Mouse (Mus musculus) midbrain, embryonic 16.5 days (tissue): ENCODE data around the gene Olfr1297. TPM values are rescaled to one million over a fixed set of nuclear protein-coding genes. Genes with fewer than 3 reads are reported as not detected.

Experiments used
- ATAC-seq: fragments of 200-750 bp; cut with Nextera tagmentation; 2 replicates; pipeline ENCODE4 v1.8.0; 2017; ENCODE audit warnings: moderate TSS enrichment
- H3K27ac ChIP-seq: fragments of 300-500 bp; sonication (generic); 2 replicates; pipeline ENCODE4 v1.5.1; 2014; ENCODE audit warnings: mild to moderate bottlenecking, low read length, mixed read lengths
- H3K27me3 ChIP-seq: fragments of 300-500 bp; sonication (generic); 2 replicates; pipeline ENCODE4 v1.6.1; 2014; ENCODE audit warnings: low read depth, low read length, mixed read lengths; ENCODE audit not compliant: control insufficient read depth, insufficient read depth
- H3K36me3 ChIP-seq: fragments of 300-500 bp; sonication (generic); 2 replicates; pipeline ENCODE4 v1.6.1; 2014; ENCODE audit warnings: mild to moderate bottlenecking, low read length, moderate library complexity, mixed read lengths; ENCODE audit not compliant: control insufficient read depth, insufficient read depth
- H3K4me1 ChIP-seq: fragments of 300-500 bp; sonication (generic); 2 replicates; pipeline ENCODE4 v1.6.1; 2014; ENCODE audit warnings: mild to moderate bottlenecking, low read length, mixed read lengths; ENCODE audit not compliant: control insufficient read depth, insufficient read depth
- H3K4me2 ChIP-seq: fragments of 300-500 bp; sonication (generic); 2 replicates; pipeline ENCODE4 v1.6.1; 2014; ENCODE audit warnings: mild to moderate bottlenecking, low read length, mixed read lengths
- H3K4me3 ChIP-seq: fragments of 300-500 bp; sonication (generic); 2 replicates; pipeline ENCODE4 v1.5.1; 2014; ENCODE audit warnings: low read depth, mild to moderate bottlenecking, low read length, moderate library complexity, mixed read lengths
- H3K9ac ChIP-seq: fragments of 300-500 bp; sonication (generic); 2 replicates; pipeline ENCODE4 v1.6.1; 2014; ENCODE audit warnings: low read depth, low read length, mixed read lengths
- H3K9me3 ChIP-seq: fragments of 300-500 bp; sonication (generic); replicated peaks from 2 replicates; pipeline ENCODE4 v1.6.1; 2014; ENCODE audit warnings: mild to moderate bottlenecking, low read length, mixed read lengths; ENCODE audit not compliant: control insufficient read depth, poor library complexity, severe bottlenecking
- WGBS: fragments of 180-500 bp; shearing (Covaris S2); extraction: QIAGEN DNeasy Blood & Tissue Kit; methylation state at CpG from one replicate; pipeline ENCODE4 v1.1.7; 2014; 5-methylcytosine and 5-hydroxymethylcytosine counted together
- polyA plus RNA-seq: library from polyadenylated mRNA; unstranded; fragments of >200 nt; fragmentation: Nextera tagmentation; extraction: Ambion mirVana; gene quantifications from 2 replicates; pipeline ENCODE4 v1.2.1, GENCODE M21; 2015

Olfr1297 gene
- not detected in 2 replicates for polyA plus RNA-seq

DNA sequence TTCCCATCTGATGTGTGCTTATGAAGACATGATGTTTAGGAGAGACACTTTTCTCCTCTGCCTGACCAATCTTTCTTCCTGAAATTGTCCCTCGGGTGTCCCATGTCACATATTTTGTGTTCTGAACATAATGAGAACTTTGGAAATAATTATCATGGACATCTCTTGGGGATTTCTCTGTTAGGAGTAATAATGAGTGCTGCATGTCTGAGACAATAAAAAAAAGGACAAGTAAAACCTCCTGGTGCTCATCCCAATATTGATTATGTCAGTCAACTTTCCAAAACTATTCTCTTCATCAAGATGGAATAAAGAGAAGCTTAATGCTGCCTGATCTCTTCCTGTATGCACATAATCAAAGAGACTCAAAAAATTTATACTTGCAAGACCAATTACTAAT is at the start of gene Olfr1297:
Gene Olfr1297 (minus strand): TSS at position 101 of the 400 bp plus-strand sequence.
- H3K9me3 ChIP-seq, result no peaks in the 10 kb centered on the region
- ATAC-seq, result no peak
- WGBS, result 83% methylated on average over 1 of the region's 1 CpGs
- H3K4me2 ChIP-seq, result no peak within 1 kb of the TSS
- H3K27me3 ChIP-seq, result no peaks in the 10 kb centered on the region
- H3K27ac ChIP-seq, result no peak within 1 kb of the TSS
- no peaks in the 10 kb centered on the region for H3K36me3 ChIP-seq
- H3K4me3 ChIP-seq, result no peak within 1 kb of the TSS
- H3K4me1 ChIP-seq, result no peaks in the 10 kb centered on the region
- H3K9ac ChIP-seq, result no peak within 1 kb of the TSS

DNA sequence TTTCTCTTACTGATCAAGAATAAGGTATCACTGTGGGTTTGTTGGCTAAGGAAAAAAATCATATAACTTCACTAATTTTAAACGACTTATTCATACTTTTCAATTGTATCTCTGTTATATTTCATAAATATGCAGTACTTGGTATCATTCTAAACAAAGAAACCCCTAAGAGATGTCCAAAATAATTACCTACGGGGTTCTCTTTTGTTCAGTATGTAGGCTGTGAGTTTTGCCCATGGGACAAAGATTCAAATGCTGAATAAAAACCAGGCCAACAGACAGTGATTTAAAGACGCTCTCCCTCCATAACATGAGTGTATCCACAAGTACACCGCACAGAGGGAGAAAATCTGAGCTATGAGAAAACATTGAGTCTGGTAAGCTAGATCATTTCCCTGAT is 34.8 kb upstream of the Olfr1297 start, which contains the start of gene Olfr1299:
Gene Olfr1299 (plus strand): TSS at position 301 of the 400 bp plus-strand sequence.
- no peaks in the 10 kb centered on the region for H3K4me1 ChIP-seq

DNA sequence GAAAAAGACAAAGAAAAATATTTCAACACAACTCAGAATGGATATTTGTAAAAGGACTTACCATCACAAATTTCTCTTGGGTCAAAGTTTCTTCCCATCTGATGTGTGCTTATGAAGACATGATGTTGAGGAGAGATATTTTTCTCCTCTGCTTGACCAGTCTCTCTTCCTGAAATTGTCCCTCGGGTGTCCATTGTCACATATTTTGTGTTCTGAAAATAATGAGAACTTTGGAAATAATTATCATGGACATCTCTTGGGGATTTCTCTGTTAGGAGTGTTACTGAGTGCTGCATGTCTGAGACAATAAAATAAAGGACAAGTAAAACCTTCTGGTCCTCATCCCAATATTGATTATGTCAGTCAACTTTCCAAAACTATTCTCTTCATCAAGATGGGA is 22.8 kb upstream of the Olfr1297 start, which contains the start of gene Olfr1298:
Gene Olfr1298 (minus strand): TSS at position 101 of the 400 bp plus-strand sequence.
- Histone ChIP-seq H3K9me3 (no peaks in the 10 kb centered on the region), H3K4me3 (no peak within 1 kb of the TSS), H3K4me2 (no peak within 1 kb of the TSS), H3K27ac (no peak within 1 kb of the TSS), H3K9ac (no peak within 1 kb of the TSS), H3K36me3 (no peaks in the 10 kb centered on the region), H3K27me3 (no peaks in the 10 kb centered on the region), H3K4me1 (no peaks in the 10 kb centered on the region)
- 85% methylated on average over 1 of the region's 1 CpGs for WGBS
- no peak for ATAC-seq

More for the DNA sequence above, 34.8 kb upstream of the Olfr1297 start, which contains the start of gene Olfr1299:
- H3K36me3 ChIP-seq, result no peaks in the 10 kb centered on the region
- H3K4me3 ChIP-seq, result no peak within 1 kb of the TSS
- H3K9ac ChIP-seq, result no peak within 1 kb of the TSS
- H3K4me2 ChIP-seq, result no peak within 1 kb of the TSS
- no peaks in the 10 kb centered on the region for H3K27me3 ChIP-seq
- no peaks in the 10 kb centered on the region for H3K9me3 ChIP-seq
- no peak within 1 kb of the TSS for H3K27ac ChIP-seq
- no peak for ATAC-seq
- 84% methylated on average over 4 of the region's 4 CpGs for WGBS

DNA sequence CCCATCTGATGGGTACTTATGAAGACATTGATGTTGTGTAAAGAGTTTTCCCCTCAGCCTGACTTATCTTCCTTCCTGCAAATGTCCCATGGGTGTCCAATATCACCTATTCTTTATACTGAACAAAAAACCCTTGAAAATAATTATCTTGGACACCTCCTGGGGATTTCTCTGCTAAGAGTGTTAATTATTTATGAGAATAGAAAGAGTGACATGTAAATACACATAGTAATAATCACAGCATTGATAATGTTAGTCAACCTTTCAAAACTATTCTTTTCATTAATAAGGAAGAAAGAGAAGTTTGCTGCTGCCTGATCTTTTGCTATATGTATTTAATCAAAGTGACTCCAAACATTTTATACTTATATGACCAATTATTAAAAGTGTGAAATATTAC is 56.7 kb downstream of the Olfr1297 start, which contains the start of gene Olfr1295:
Gene Olfr1295 (minus strand): TSS at position 101 of the 400 bp plus-strand sequence.
- Histone ChIP-seq H3K27ac (no peak within 1 kb of the TSS), H3K4me1 (no peaks in the 10 kb centered on the region)
- ATAC-seq, result no peak

More for the DNA sequence above, 56.7 kb downstream of the Olfr1297 start, which contains the start of gene Olfr1295:
- Histone ChIP-seq H3K4me2 (no peak within 1 kb of the TSS), H3K36me3 (no peaks in the 10 kb centered on the region), H3K9me3 (no peaks in the 10 kb centered on the region), H3K4me3 (no peak within 1 kb of the TSS), H3K27me3 (no peaks in the 10 kb centered on the region), H3K9ac (no peak within 1 kb of the TSS)

Other genes starting within 250 kb of the Olfr1297 start
- not detected in 2 replicates for gene Olfr1286, start 203.4 kb downstream of the Olfr1297 start, polyA plus RNA-seq
- gene Olfr1287, start 177.4 kb downstream of the Olfr1297 start, polyA plus RNA-seq, result not detected in 2 replicates
- not detected in 2 replicates for gene Olfr1288, start 152.4 kb downstream of the Olfr1297 start, polyA plus RNA-seq
- not detected in 2 replicates for gene Olfr1289, start 145.7 kb downstream of the Olfr1297 start, polyA plus RNA-seq
- gene Olfr1290, start 132.7 kb downstream of the Olfr1297 start, polyA plus RNA-seq, result not detected in 2 replicates
- not detected in 2 replicates for gene Olfr1291-ps1, start 129.3 kb downstream of the Olfr1297 start, polyA plus RNA-seq
- gene Olfr1293-ps, start 101.3 kb downstream of the Olfr1297 start, polyA plus RNA-seq, result not detected in 2 replicates
- not detected in 2 replicates for gene Olfr1294, start 86.2 kb downstream of the Olfr1297 start, polyA plus RNA-seq
- not detected in 2 replicates for gene Olfr1295, start 56.8 kb downstream of the Olfr1297 start, polyA plus RNA-seq
- gene Olfr1298, start 22.7 kb upstream of the Olfr1297 start, polyA plus RNA-seq, result not detected in 2 replicates
- gene Olfr1299, start 34.9 kb upstream of the Olfr1297 start, polyA plus RNA-seq, result not detected in 2 replicates
- not detected in 2 replicates for gene Olfr1301, start 124.5 kb upstream of the Olfr1297 start, polyA plus RNA-seq
- not detected in 2 replicates for gene Olfr1302, start 150.9 kb upstream of the Olfr1297 start, polyA plus RNA-seq
- not detected in 2 replicates for gene Olfr1303, start 193.8 kb upstream of the Olfr1297 start, polyA plus RNA-seq